ENCODE assay signal across 16 mouse cellular contexts in genomic region chr12:4501916-4502315, GRCm38 (mm10). TPM values are rescaled to one million over a fixed set of nuclear protein-coding genes. Genes with fewer than 3 reads are reported as not detected.
DNase-seq lines count a peak whose midpoint lies in the region; ATAC-seq and TF ChIP-seq lines count a peak whose summit lies in the region.
"Had no signal": no experiment of that assay in that cellular context is flagged by ENCODE, and none has a peak within 500 bp of the region (broad histone marks: within the 10 kb centered on the region; RNA-seq: fewer than 3 reads in every experiment).

No protein-coding gene starts in this region.

- no peaks in the 10 kb centered on the region for H3K27me3 ChIP-seq in midbrain, embryonic 15.5 days (replicated peaks)
- no peaks in the 10 kb centered on the region for H3K27me3 ChIP-seq in midbrain, embryonic 13.5 days
- 0 out of 2 replicates have a peak, but pooled peaks cover 5% of the 10 kb centered on the region for H3K27me3 ChIP-seq in liver, embryonic 13.5 days
- H3K27me3 ChIP-seq in hindbrain, embryonic 14.5 days (ENCODE audit: control insufficient read depth, insufficient read depth, low read length): no peaks in the 10 kb centered on the region
- H3K27me3 ChIP-seq: embryonic facial prominence, embryonic 15.5 days; midbrain, embryonic 12.5 days had no signal

- 22% methylated on average over 3 of the region's 3 CpGs for WGBS in midbrain, embryonic 15.5 days
- WGBS in midbrain, embryonic 13.5 days: 30% methylated on average over 3 of the region's 3 CpGs
- WGBS in liver, embryonic 13.5 days (ENCODE audit: insufficient replicate concordance): 1% methylated on average over 3 of the region's 3 CpGs
- WGBS in hindbrain, embryonic 14.5 days: 35% methylated on average over 3 of the region's 3 CpGs

- no peak overlapping the region for H3K4me3 ChIP-seq in midbrain, embryonic 15.5 days
- no peak overlapping the region for H3K4me3 ChIP-seq in midbrain, embryonic 13.5 days (replicated peaks)
- H3K4me3 ChIP-seq in layer of hippocampus, adult 2 months: no peak overlapping the region
- H3K4me3 ChIP-seq in liver, embryonic 13.5 days (replicated peaks): no peak overlapping the region
- no peak overlapping the region for H3K4me3 ChIP-seq in hindbrain, embryonic 14.5 days (replicated peaks; ENCODE audit: low read length)
- H3K4me3 ChIP-seq: embryonic facial prominence, embryonic 15.5 days; limb, embryonic 12.5 days; midbrain, embryonic 12.5 days had no signal

- peaks cover 4% of the 10 kb centered on the region for H3K4me1 ChIP-seq in midbrain, embryonic 15.5 days
- peaks cover 4% of the 10 kb centered on the region for H3K4me1 ChIP-seq in midbrain, embryonic 13.5 days (replicated peaks)
- H3K4me1 ChIP-seq in liver, embryonic 13.5 days (replicated peaks): peaks cover 15% of the 10 kb centered on the region
- H3K4me1 ChIP-seq in hindbrain, embryonic 14.5 days (replicated peaks; ENCODE audit: control insufficient read depth, insufficient read depth, low read length): peaks cover 6% of the 10 kb centered on the region; the same call in 1 of the 2 replicates
- H3K4me1 ChIP-seq: limb, embryonic 12.5 days had no signal

- H3K4me2 ChIP-seq in midbrain, embryonic 15.5 days: no peak overlapping the region
- H3K4me2 ChIP-seq in midbrain, embryonic 13.5 days (replicated peaks): no peak overlapping the region
- no peak overlapping the region; the same call in 1 of the 2 replicates for H3K4me2 ChIP-seq in liver, embryonic 13.5 days
- H3K4me2 ChIP-seq in hindbrain, embryonic 14.5 days (replicated peaks): no peak overlapping the region
- H3K4me2 ChIP-seq: embryonic facial prominence, embryonic 15.5 days; limb, embryonic 12.5 days; midbrain, embryonic 12.5 days had no signal

- peak; percentile 69 to 86 for DNase-seq in layer of hippocampus, adult 2 months (ENCODE audit: low spot score in 2 of 2)
- DNase-seq in liver, embryonic 13.5 days: peak; percentile 50
- peak; percentile 83 for DNase-seq in telencephalon, adult 2 months (ENCODE audit: low read depth, low spot score)
- no peak for DNase-seq in cerebellum, adult 8-10 months
- DNase-seq in hindbrain, embryonic 14.5 days (ENCODE audit: low spot score): no peak
- DNase-seq in kidney, postnatal 14 days: no peak
- DNase-seq: cerebellum, adult 18-20 months; gastrocnemius, postnatal 14 days; kidney, adult 18-20 months; thymus, postnatal 14 days had no signal

- H3K9me3 ChIP-seq in midbrain, embryonic 15.5 days: no peaks in the 10 kb centered on the region
- H3K9me3 ChIP-seq in midbrain, embryonic 13.5 days: no peaks in the 10 kb centered on the region
- no peaks in the 10 kb centered on the region for H3K9me3 ChIP-seq in liver, embryonic 13.5 days (replicated peaks)
- no peaks in the 10 kb centered on the region for H3K9me3 ChIP-seq in hindbrain, embryonic 14.5 days (ENCODE audit: control insufficient read depth, low read length)
- H3K9me3 ChIP-seq: embryonic facial prominence, embryonic 15.5 days; limb, embryonic 12.5 days; midbrain, embryonic 12.5 days had no signal

- peak overlapping the region; percentile 38; the same call in 1 of the 2 replicates for H3K27ac ChIP-seq in midbrain, embryonic 15.5 days
- H3K27ac ChIP-seq in midbrain, embryonic 13.5 days: no peak overlapping the region
- peak overlapping the region; percentile 89 for H3K27ac ChIP-seq in layer of hippocampus, adult 2 months
- H3K27ac ChIP-seq in liver, embryonic 13.5 days: no peak overlapping the region
- no peak overlapping the region for H3K27ac ChIP-seq in hindbrain, embryonic 14.5 days
- H3K27ac ChIP-seq: embryonic facial prominence, embryonic 15.5 days; limb, embryonic 12.5 days; midbrain, embryonic 12.5 days had no signal

- no peak for ATAC-seq in midbrain, embryonic 15.5 days (replicated peaks)
- ATAC-seq in midbrain, embryonic 13.5 days: no peak
- ATAC-seq in liver, embryonic 13.5 days (ENCODE audit: low read depth): peak; percentile 81
- no peak for ATAC-seq in hindbrain, embryonic 14.5 days (ENCODE audit: low FRiP score)
- ATAC-seq: activated CD4-positive, CD25-positive, alpha-beta regulatory T cell, adult 4 months had no signal

- H3K9ac ChIP-seq in midbrain, embryonic 15.5 days: no peak overlapping the region
- H3K9ac ChIP-seq in midbrain, embryonic 13.5 days (replicated peaks): no peak overlapping the region
- no peak overlapping the region for H3K9ac ChIP-seq in liver, embryonic 13.5 days
- no peak overlapping the region for H3K9ac ChIP-seq in hindbrain, embryonic 14.5 days
- H3K9ac ChIP-seq: embryonic facial prominence, embryonic 15.5 days; limb, embryonic 12.5 days; midbrain, embryonic 12.5 days had no signal

- no peak for TF ChIP-seq CTCF in layer of hippocampus, adult 2 months (conservative IDR thresholded peaks at IDR 0.05)

- no peaks in the 10 kb centered on the region for H3K36me3 ChIP-seq in midbrain, embryonic 15.5 days (replicated peaks)
- H3K36me3 ChIP-seq in midbrain, embryonic 13.5 days: no peaks in the 10 kb centered on the region
- no peaks in the 10 kb centered on the region for H3K36me3 ChIP-seq in liver, embryonic 13.5 days
- H3K36me3 ChIP-seq in hindbrain, embryonic 14.5 days (replicated peaks; ENCODE audit: control insufficient read depth, insufficient read depth): no peaks in the 10 kb centered on the region
- H3K36me3 ChIP-seq: embryonic facial prominence, embryonic 15.5 days; limb, embryonic 12.5 days; midbrain, embryonic 12.5 days had no signal

RNA-seq across cellular contexts. Expression of gene Ncoa1, which starts 24.9 kb away (rescaled TPM):
- 12.5 and 14.2 TPM in 2 replicates for polyA plus RNA-seq in midbrain, embryonic 15.5 days (2015; fragmentation: Nextera tagmentation; extraction: Ambion mirVana)
- 9.1 and 9.2 TPM in 2 replicates for polyA plus RNA-seq in midbrain, embryonic 13.5 days (2015; fragmentation: Nextera tagmentation; extraction: Ambion mirVana)
- 100 to 1,000 TPM; 142 to 146 TPM for total RNA-seq in layer of hippocampus, adult 2 months (2021)
- 0.74 and 0.79 TPM in 2 replicates for polyA plus RNA-seq in liver, embryonic 13.5 days (2015; fragmentation: Nextera tagmentation; extraction: Ambion mirVana)
- polyA plus RNA-seq in hindbrain, embryonic 14.5 days (2014; fragmentation: Nextera tagmentation; extraction: Ambion mirVana): 17.8 and 19.4 TPM in 2 replicates

Comparison
In these comparisons a context has a peak if more than half of its experiments do, and no peak if none do; other contexts are left out.
1. H3K27ac ChIP-seq: peak in midbrain, embryonic 15.5 days (single experiment) and layer of hippocampus, adult 2 months (single experiment); none in midbrain, embryonic 13.5 days (single experiment), liver, embryonic 13.5 days (single experiment) and hindbrain, embryonic 14.5 days (single experiment).
2. DNase-seq: peak in layer of hippocampus, adult 2 months (2 of 2), liver, embryonic 13.5 days (single experiment) and telencephalon, adult 2 months (single experiment); none in cerebellum, adult 8-10 months (single experiment), hindbrain, embryonic 14.5 days (single experiment) and kidney, postnatal 14 days (single experiment).